Mouse (Mus musculus) bone marrow macrophage, adult 2 months (primary cell): ENCODE data around the gene Ltbp4.

Source experiments
- CTCF ChIP-seq: IDR thresholded peaks from 2 replicates; pipeline ENCODE4 v1.5.1; 2012; ENCODE audit warnings: low read depth, mild to moderate bottlenecking, low read length, moderate library complexity
- POLR2A ChIP-seq: IDR thresholded peaks from 2 replicates; pipeline ENCODE4 v1.6.1; 2012; ENCODE audit warnings: mild to moderate bottlenecking, low read depth, low read length, borderline replicate concordance

DNA sequence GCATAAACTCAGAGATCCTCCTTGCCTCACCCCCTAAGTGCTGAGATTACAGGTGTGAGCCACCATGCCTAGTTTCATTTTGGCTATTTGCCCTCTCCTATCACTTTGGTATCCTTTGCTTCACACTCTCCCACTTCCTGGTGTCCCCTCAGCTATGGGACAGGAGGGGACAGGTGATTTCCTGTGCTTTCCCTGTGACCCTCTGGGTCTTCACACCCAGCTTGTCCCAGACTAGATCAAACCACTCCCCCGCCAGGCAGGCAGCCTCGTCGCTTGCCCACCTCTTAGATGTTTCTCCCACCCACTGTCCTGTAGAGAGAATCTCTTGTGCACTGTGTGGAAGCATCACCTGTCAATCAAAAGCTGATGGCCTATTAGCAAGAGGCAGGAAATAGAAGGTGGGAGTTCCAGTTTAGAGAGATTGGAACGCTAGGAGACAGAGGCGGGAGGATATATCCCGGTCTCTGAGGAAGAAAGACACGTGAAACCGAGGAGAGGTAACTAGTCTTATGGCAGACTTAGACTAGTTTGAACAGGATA is 26.4 kb downstream of the Ltbp4 start:
- TF ChIP-seq CTCF = no peak
- TF ChIP-seq POLR2A = no peak
